In the genomic region with DNA sequence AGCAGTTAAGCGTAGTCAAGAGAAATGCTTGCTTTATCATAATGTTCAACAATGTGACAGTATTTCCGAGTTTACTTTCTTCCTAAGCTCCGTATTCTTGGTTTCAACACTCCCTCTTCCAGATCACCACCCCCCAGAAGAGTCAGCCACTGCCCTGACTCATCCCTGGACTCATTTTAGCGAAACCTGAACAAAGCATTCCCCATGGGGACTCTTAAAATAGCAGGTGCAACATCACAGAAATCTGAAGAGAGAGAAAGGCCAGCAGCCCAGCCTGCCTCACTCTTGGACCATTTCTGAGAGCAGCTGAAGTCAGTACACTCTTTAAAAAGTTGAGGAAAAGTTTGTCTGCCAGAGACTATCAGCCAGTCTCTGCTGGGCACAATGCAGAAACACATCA, we compare ENCODE assay signal across 10 mouse cellular contexts. TPM values are rescaled to one million over a fixed set of nuclear protein-coding genes. Genes with fewer than 3 reads are reported as not detected.
A peak's percentile ranks its signal among the peaks of the same experiment; 100 is the strongest.
DNase-seq lines count a peak whose midpoint lies in the region; ATAC-seq and TF ChIP-seq lines count a peak whose summit lies in the region.
"Had no signal": no experiment of that assay in that cellular context is flagged by ENCODE, and none has a peak within 500 bp of the region (broad histone marks: within the 10 kb centered on the region; RNA-seq: fewer than 3 reads in every experiment).

No protein-coding gene starts in this region.

- H3K27me3 ChIP-seq in kidney, embryonic 15.5 days: no peaks in the 10 kb centered on the region
- no peaks in the 10 kb centered on the region for H3K27me3 ChIP-seq in embryonic facial prominence, embryonic 13.5 days
- no peaks in the 10 kb centered on the region; the same call in 1 of the 2 replicates for H3K27me3 ChIP-seq in hindbrain, embryonic 16.5 days (replicated peaks; ENCODE audit: control insufficient read depth, insufficient read depth, low read length)
- no peaks in the 10 kb centered on the region for H3K27me3 ChIP-seq in myocyte (ENCODE audit: control insufficient read depth, insufficient read depth, insufficient read length)

- H3ac ChIP-seq in myocyte (ENCODE audit: control insufficient read depth, insufficient read length): no peak overlapping the region

- H3K79me2 ChIP-seq in myocyte (ENCODE audit: control insufficient read depth, insufficient read depth): no peaks in the 10 kb centered on the region

- H3K27ac ChIP-seq in kidney, embryonic 15.5 days: 0 out of 2 replicates have a peak overlapping the region, but pooled peaks have one; percentile 27
- H3K27ac ChIP-seq in embryonic facial prominence, embryonic 13.5 days: no peak overlapping the region
- H3K27ac ChIP-seq in hindbrain, embryonic 16.5 days (ENCODE audit: low read depth, low read length): no peak overlapping the region

- no peak for DNase-seq in kidney, postnatal 36 days
- DNase-seq in left cerebral cortex, postnatal 4 days: no peak
- no peak for DNase-seq in frontal cortex, postnatal 36 days (ENCODE audit: low spot score in 2 of 2)
- no peak for DNase-seq in testis, postnatal 14 days (ENCODE audit: low spot score)
- DNase-seq: kidney, adult 9 months had no signal

- no peaks in the 10 kb centered on the region for H3K9me3 ChIP-seq in kidney, embryonic 15.5 days (replicated peaks)
- no peaks in the 10 kb centered on the region for H3K9me3 ChIP-seq in embryonic facial prominence, embryonic 13.5 days
- H3K9me3 ChIP-seq in hindbrain, embryonic 16.5 days (ENCODE audit: control insufficient read depth, low read length): no peaks in the 10 kb centered on the region

- intact Hi-C loops in left cerebral cortex, postnatal 4 days (cut with DNase I): loop anchor here (5.0 kb wide), 2 partner anchors 140 to 1790 kb away; no protein-coding TSS in a partner anchor

- peaks cover 24% of the 10 kb centered on the region for H3K4me1 ChIP-seq in kidney, embryonic 15.5 days
- peaks cover 16% of the 10 kb centered on the region for H3K4me1 ChIP-seq in embryonic facial prominence, embryonic 13.5 days
- peaks cover 13% of the 10 kb centered on the region for H3K4me1 ChIP-seq in hindbrain, embryonic 16.5 days (ENCODE audit: control insufficient read depth, insufficient read depth, low read depth, low read length)

- TF ChIP-seq POLR2A in myocyte (IDR thresholded peaks at IDR 0.05; ENCODE audit: insufficient read length, low read depth): no peak

- WGBS in kidney, embryonic 15.5 days: 41% methylated on average over 4 of the region's 4 CpGs
- WGBS in embryonic facial prominence, embryonic 13.5 days: 62% methylated on average over 4 of the region's 4 CpGs
- WGBS in hindbrain, embryonic 16.5 days: 54% methylated on average over 4 of the region's 4 CpGs

- 0 out of 2 replicates have a peak overlapping the region, but pooled peaks have one; percentile 23 for H3K9ac ChIP-seq in kidney, embryonic 15.5 days
- H3K9ac ChIP-seq in embryonic facial prominence, embryonic 13.5 days: peak overlapping the region; percentile 84
- H3K9ac ChIP-seq in hindbrain, embryonic 16.5 days (ENCODE audit: low read depth, low read length): peak overlapping the region; percentile 39

- H3K36me3 ChIP-seq in kidney, embryonic 15.5 days: 0 out of 2 replicates have a peak, but pooled peaks cover 3% of the 10 kb centered on the region
- H3K36me3 ChIP-seq in embryonic facial prominence, embryonic 13.5 days: 0 out of 2 replicates have a peak, but pooled peaks cover 5% of the 10 kb centered on the region
- H3K36me3 ChIP-seq in hindbrain, embryonic 16.5 days (ENCODE audit: control insufficient read depth, insufficient read depth, low read length): no peaks in the 10 kb centered on the region
- no peaks in the 10 kb centered on the region for H3K36me3 ChIP-seq in myocyte (ENCODE audit: control insufficient read depth, insufficient read depth)

- ATAC-seq in kidney, embryonic 15.5 days (replicated peaks; ENCODE audit: low FRiP score): no peak
- no peak for ATAC-seq in embryonic facial prominence, embryonic 13.5 days (ENCODE audit: insufficient number of reproducible peaks, insufficient read depth, low FRiP score, low TSS enrichment, low read depth)
- no peak for ATAC-seq in hindbrain, embryonic 16.5 days

- peak overlapping the region; percentile 91 for H3K4me2 ChIP-seq in kidney, embryonic 15.5 days
- peak overlapping the region; percentile 86 for H3K4me2 ChIP-seq in embryonic facial prominence, embryonic 13.5 days
- peak overlapping the region; percentile 87 for H3K4me2 ChIP-seq in hindbrain, embryonic 16.5 days (ENCODE audit: low read length)
- H3K4me2 ChIP-seq in myocyte (ENCODE audit: low read depth): peak overlapping the region; percentile 97

- H3K4me3 ChIP-seq in kidney, embryonic 15.5 days (replicated peaks): peak overlapping the region; percentile 85
- H3K4me3 ChIP-seq in embryonic facial prominence, embryonic 13.5 days: peak overlapping the region; percentile 82
- peak overlapping the region; percentile 70 for H3K4me3 ChIP-seq in hindbrain, embryonic 16.5 days (ENCODE audit: low read length)
- no peak overlapping the region for H3K4me3 ChIP-seq in myocyte

TF ChIP-seq in myocyte, 11 proteins besides CTCF, POLR2A, EP300 and RAD21:
- TF ChIP-seq SRF (IDR thresholded peaks at IDR 0.05; ENCODE audit: control insufficient read depth, insufficient read length, low read depth): no peak

RNA-seq across cellular contexts. Expression of gene Tmtc2, which starts 2.4 kb away (rescaled TPM):
- polyA plus RNA-seq in kidney, embryonic 15.5 days (2015; fragmentation: Nextera tagmentation; extraction: Ambion mirVana): 9.9 and 10.8 TPM in 2 replicates
- polyA plus RNA-seq in embryonic facial prominence, embryonic 13.5 days (2015; fragmentation: Nextera tagmentation; extraction: Ambion mirVana): 17.0 and 21.1 TPM in 2 replicates
- polyA plus RNA-seq in hindbrain, embryonic 16.5 days (2015; fragmentation: Nextera tagmentation; extraction: Ambion mirVana): 7.2 and 7.3 TPM in 2 replicates
- 0.97 TPM for polyA plus RNA-seq in myocyte (2012; fragmentation: generic; extraction: Trizol)
- 10 to 100 TPM; 12.9 to 14.0 TPM for total RNA-seq in left cerebral cortex, postnatal 4 days (2021)
- total RNA-seq: neutrophil, adult 5-6 weeks had no signal

Comparison
In these comparisons a context has a peak if more than half of its experiments do, and no peak if none do; other contexts are left out.
1. H3K9ac ChIP-seq: peak in every context shown above with its lines; median percentile 84 in embryonic facial prominence, embryonic 13.5 days; 39 in hindbrain, embryonic 16.5 days; 23 in kidney, embryonic 15.5 days.